Comparison of ENCODE assay signal across 21 mouse cellular contexts in the genomic region with DNA sequence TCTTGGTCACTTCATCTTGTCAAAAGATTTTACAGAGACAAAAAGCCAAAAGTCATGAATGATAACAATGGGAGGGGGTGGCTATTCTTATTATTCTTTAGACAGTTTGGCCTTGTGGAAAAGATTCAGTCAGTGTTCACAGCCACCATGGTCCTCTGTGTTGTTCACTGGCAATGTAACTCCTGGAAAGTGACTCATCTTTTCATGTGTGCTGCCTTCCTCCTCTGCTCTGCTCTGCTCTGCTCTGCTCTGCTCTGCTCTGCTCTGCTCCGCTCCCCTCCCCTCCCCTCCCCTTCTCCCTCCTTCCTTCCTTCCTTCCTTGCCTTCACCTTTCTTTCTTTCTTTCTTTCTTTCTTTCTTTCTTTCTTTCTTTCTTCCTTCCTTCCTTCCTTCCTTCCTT. TPM values are rescaled to one million over a fixed set of nuclear protein-coding genes. Genes with fewer than 3 reads are reported as not detected.
A peak's percentile ranks its signal among the peaks of the same experiment; 100 is the strongest.
DNase-seq lines count a peak whose midpoint lies in the region; ATAC-seq and TF ChIP-seq lines count a peak whose summit lies in the region.
"Had no signal": no experiment of that assay in that cellular context is flagged by ENCODE, and none has a peak within 500 bp of the region (broad histone marks: within the 10 kb centered on the region; RNA-seq: fewer than 3 reads in every experiment).

No protein-coding gene starts in this region.

- no peaks in the 10 kb centered on the region for H3K36me3 ChIP-seq in kidney, adult 2 months (ENCODE audit: control insufficient read depth, insufficient read depth, low read length)
- H3K36me3 ChIP-seq in kidney, embryonic 14.5 days (ENCODE audit: control insufficient read depth, insufficient read depth, low read length) = no peaks in the 10 kb centered on the region
- H3K36me3 ChIP-seq in liver, postnatal 0 days (replicated peaks; ENCODE audit: insufficient read depth, low read length) = no peaks in the 10 kb centered on the region
- H3K36me3 ChIP-seq in liver, embryonic 12.5 days = no peaks in the 10 kb centered on the region
- H3K36me3 ChIP-seq: G1E had no signal

- H3K9ac ChIP-seq in kidney, embryonic 14.5 days (ENCODE audit: low read depth, low read length) = no peak overlapping the region
- H3K9ac ChIP-seq in liver, postnatal 0 days (replicated peaks) = no peak overlapping the region
- H3K9ac ChIP-seq in liver, embryonic 12.5 days = no peak overlapping the region

- no peak for DNase-seq in kidney, adult 2 months
- no peak for DNase-seq in liver, postnatal 0 days
- DNase-seq: adrenal gland, adult 2 months; adrenal gland, adult 8-10 months; adrenal gland, postnatal 10 days; adrenal gland, postnatal 14 days; adrenal gland, postnatal 25 days; adrenal gland, postnatal 36 days; B cell, adult 2 months; cerebellum, adult 11 months; cerebellum, adult 11-12 months; cerebellum, adult 18-20 months had no signal

- no peak overlapping the region for H3K4me3 ChIP-seq in kidney, adult 2 months (ENCODE audit: insufficient read depth, low read depth, low read length)
- H3K4me3 ChIP-seq in kidney, embryonic 14.5 days (ENCODE audit: low read length) = no peak overlapping the region
- H3K4me3 ChIP-seq in liver, postnatal 0 days (ENCODE audit: low read depth, low read length) = no peak overlapping the region
- no peak overlapping the region for H3K4me3 ChIP-seq in liver, embryonic 12.5 days

- WGBS in kidney, adult 2 months = no CpG with 5 or more reads among the region's 1 CpGs
- WGBS in kidney, embryonic 14.5 days = no CpG with 5 or more reads among the region's 1 CpGs
- WGBS in liver, postnatal 0 days (ENCODE audit: insufficient replicate concordance) = no CpG with 5 or more reads among the region's 1 CpGs
- 0% methylated on average over 1 of the region's 1 CpGs for WGBS in liver, embryonic 12.5 days (ENCODE audit: insufficient replicate concordance)

- TF ChIP-seq EP300 in liver, postnatal 0 days (IDR thresholded peaks at IDR 0.05; ENCODE audit: low read depth) = no peak

- no peaks in the 10 kb centered on the region for H3K9me3 ChIP-seq in kidney, embryonic 14.5 days (ENCODE audit: control insufficient read depth, low read length)
- H3K9me3 ChIP-seq in liver, postnatal 0 days (ENCODE audit: low read length) = no peaks in the 10 kb centered on the region
- no peaks in the 10 kb centered on the region for H3K9me3 ChIP-seq in liver, embryonic 12.5 days (replicated peaks)

- peaks cover 3% of the 10 kb centered on the region; the same call in 1 of the 2 replicates for H3K4me1 ChIP-seq in kidney, adult 2 months (ENCODE audit: control insufficient read depth, insufficient read depth, low read length)
- no peaks in the 10 kb centered on the region for H3K4me1 ChIP-seq in kidney, embryonic 14.5 days (ENCODE audit: control insufficient read depth, insufficient read depth, low read length)
- H3K4me1 ChIP-seq in liver, postnatal 0 days (ENCODE audit: insufficient read depth) = no peaks in the 10 kb centered on the region
- no peaks in the 10 kb centered on the region for H3K4me1 ChIP-seq in liver, embryonic 12.5 days

- peak overlapping the region; percentile 31; the same call in 1 of the 2 replicates for H3K27ac ChIP-seq in kidney, adult 2 months (ENCODE audit: insufficient read depth, low read depth, low read length)
- no peak overlapping the region for H3K27ac ChIP-seq in kidney, embryonic 14.5 days (ENCODE audit: low read depth, low read length)
- H3K27ac ChIP-seq in liver, postnatal 0 days (ENCODE audit: low read depth) = peak overlapping the region; percentile 66
- H3K27ac ChIP-seq in liver, embryonic 12.5 days = no peak overlapping the region

- TF ChIP-seq POLR2A in kidney, adult 2 months (IDR thresholded peaks at IDR 0.05; ENCODE audit: low read depth, low read length) = no peak

- no peak for TF ChIP-seq CTCF in kidney, adult 2 months (conservative IDR thresholded peaks at IDR 0.05; ENCODE audit: insufficient read depth, insufficient read length, low read depth, low read length)
- no peak for TF ChIP-seq CTCF in liver, postnatal 0 days (IDR thresholded peaks at IDR 0.05; ENCODE audit: low read depth)

- H3K4me2 ChIP-seq in kidney, embryonic 14.5 days (replicated peaks; ENCODE audit: low read depth, low read length) = no peak overlapping the region
- H3K4me2 ChIP-seq in liver, postnatal 0 days (ENCODE audit: low read depth, low read length) = no peak overlapping the region
- no peak overlapping the region for H3K4me2 ChIP-seq in liver, embryonic 12.5 days

- no peak for ATAC-seq in kidney, embryonic 14.5 days (ENCODE audit: low FRiP score, low TSS enrichment)
- ATAC-seq in liver, postnatal 0 days = peak; percentile 90
- no peak for ATAC-seq in liver, embryonic 12.5 days
- ATAC-seq: activated CD4-positive, CD25-positive, alpha-beta regulatory T cell, adult 4 months; CD4-positive, CD25-positive, alpha-beta regulatory T cell, adult 4 months; Patski had no signal

- H3K27me3 ChIP-seq in kidney, adult 2 months (replicated peaks; ENCODE audit: control insufficient read depth, insufficient read depth, low read length) = no peaks in the 10 kb centered on the region
- no peaks in the 10 kb centered on the region for H3K27me3 ChIP-seq in kidney, embryonic 14.5 days (ENCODE audit: control insufficient read depth, insufficient read depth, low read length)
- H3K27me3 ChIP-seq in liver, postnatal 0 days (ENCODE audit: insufficient read depth, low read length) = no peaks in the 10 kb centered on the region
- no peaks in the 10 kb centered on the region for H3K27me3 ChIP-seq in liver, embryonic 12.5 days (replicated peaks)
- H3K27me3 ChIP-seq: CH12.LX had no signal

RNA-seq across cellular contexts. Expression of gene Hao2, which starts 24.2 kb away (rescaled TPM):
- 424 and 426 TPM in 2 replicates for polyA plus RNA-seq in kidney, adult 2 months (2012; rRNA removed)
- polyA plus RNA-seq in kidney, embryonic 14.5 days (2014; fragmentation: Nextera tagmentation; extraction: Ambion mirVana) = 8.7 and 13.3 TPM in 2 replicates
- 34.5 and 36.6 TPM in 2 replicates for polyA plus RNA-seq in liver, postnatal 0 days (2015; fragmentation: Nextera tagmentation; extraction: Ambion mirVana)
- polyA plus RNA-seq in liver, embryonic 12.5 days (2016; fragmentation: Nextera tagmentation; extraction: Ambion mirVana) = 0.71 and 0.88 TPM in 2 replicates
- polyA plus RNA-seq: activated CD4-positive, CD25-positive, alpha-beta regulatory T cell, adult 4 months; brain, embryonic 14.5 days; C2C12; CD4-positive, CD25-positive, alpha-beta regulatory T cell, adult 4 months; G1E; Patski had no signal

RNA-seq across cellular contexts. Expression of gene Hsd3b1, which starts 57.7 kb away (rescaled TPM):
- polyA plus RNA-seq in kidney, adult 2 months (2012; rRNA removed) = 0.22 and 21.5 TPM in 2 replicates
- polyA plus RNA-seq in kidney, embryonic 14.5 days (2014; fragmentation: Nextera tagmentation; extraction: Ambion mirVana) = not detected in 2 replicates
- polyA plus RNA-seq in liver, postnatal 0 days (2015; fragmentation: Nextera tagmentation; extraction: Ambion mirVana) = 56.4 and 60.2 TPM in 2 replicates
- 11.0 and 11.7 TPM in 2 replicates for polyA plus RNA-seq in liver, embryonic 12.5 days (2016; fragmentation: Nextera tagmentation; extraction: Ambion mirVana)
- polyA plus RNA-seq: activated CD4-positive, CD25-positive, alpha-beta regulatory T cell, adult 4 months; C2C12; CD4-positive, CD25-positive, alpha-beta regulatory T cell, adult 4 months; G1E; Patski had no signal

Comparison
In these comparisons a context has a peak if more than half of its experiments do, and no peak if none do; other contexts are left out.
1. H3K27ac ChIP-seq: peak in kidney, adult 2 months (single experiment) and liver, postnatal 0 days (single experiment); none in kidney, embryonic 14.5 days (single experiment) and liver, embryonic 12.5 days (single experiment).
2. RNA of gene Hao2, which starts 24.2 kb away (polyA plus RNA-seq): 424 to 426 TPM in kidney, adult 2 months; 34.5 to 36.6 TPM in liver, postnatal 0 days, 8.7 to 13.3 TPM in kidney, embryonic 14.5 days and 0.71 to 0.88 TPM in liver, embryonic 12.5 days; every median in the first group is over 10 times any median in the second.